Mouse (Mus musculus) erythroblast, embryonic 14.5 days (primary cell): ENCODE results near the gene Fzd4. TPM values are rescaled to one million over a fixed set of nuclear protein-coding genes. Genes with fewer than 3 reads are reported as not detected.

ENCODE experiments used
- H3K27me3 ChIP-seq: 2 replicates; pipeline ENCODE4 v1.6.1; 2012; ENCODE audit warnings: inconsistent platforms; ENCODE audit not compliant: control insufficient read depth
- H3K36me3 ChIP-seq: 2 replicates; pipeline ENCODE4 v1.6.1; 2012; ENCODE audit warnings: mild to moderate bottlenecking, inconsistent platforms; ENCODE audit not compliant: control insufficient read depth
- H3K4me1 ChIP-seq: 2 replicates; pipeline ENCODE4 v1.6.1; 2012; ENCODE audit warnings: inconsistent platforms; ENCODE audit not compliant: control insufficient read depth
- H3K4me3 ChIP-seq: replicated peaks from 2 replicates; pipeline ENCODE3; 2012; ENCODE audit warnings: moderate library complexity, mild to moderate bottlenecking, inconsistent platforms
- H3K9me3 ChIP-seq: 2 replicates; pipeline ENCODE4 v1.6.1; 2012; ENCODE audit warnings: low read length, inconsistent platforms, mixed read lengths; ENCODE audit not compliant: control insufficient read depth
- GATA1 ChIP-seq: IDR thresholded peaks from 2 replicates; pipeline ENCODE4 v1.6.1; 2012; ENCODE audit warnings: low read length, inconsistent platforms, mixed read lengths
- TAL1 ChIP-seq: IDR thresholded peaks from 3 replicates; pipeline ENCODE4 v1.6.1; 2012; ENCODE audit warnings: low read length, inconsistent platforms, mixed read lengths
- polyA plus RNA-seq: library from polyadenylated mRNA; stranded (reverse); fragments of >175 nt; gene quantifications from 2 replicates; pipeline ENCODE4 v1.2.3, GENCODE M21; 2012

The Fzd4 gene
- polyA plus RNA-seq, 1 experiment, result not detected

GRCm38 (mm10) chr7:89433193-89433892, 29.2 kb downstream of the Fzd4 start:
- no peaks in the 10 kb centered on the region for H3K36me3 ChIP-seq
- H3K4me3 ChIP-seq, result no peak overlapping the region
- no peaks in the 10 kb centered on the region for H3K9me3 ChIP-seq
- no peaks in the 10 kb centered on the region for H3K27me3 ChIP-seq
- H3K4me1 ChIP-seq, result no peaks in the 10 kb centered on the region
- no peak for TF ChIP-seq TAL1
- TF ChIP-seq GATA1, result no peak

- TF ChIP-seq TAL1, result no peak
- TF ChIP-seq GATA1, result no peak
- Histone ChIP-seq H3K4me3 (no peak overlapping the region), H3K27me3 (no peaks in the 10 kb centered on the region), H3K36me3 (no peaks in the 10 kb centered on the region), H3K9me3 (no peaks in the 10 kb centered on the region), H3K4me1 (no peaks in the 10 kb centered on the region)
Observed at GRCm38 (mm10) chr7:89433893-89434616, 29.9 kb downstream of the Fzd4 start.

- no peaks in the 10 kb centered on the region for H3K9me3 ChIP-seq
- no peaks in the 10 kb centered on the region for H3K36me3 ChIP-seq
- no peak for TF ChIP-seq TAL1
- TF ChIP-seq GATA1, result no peak
- H3K4me3 ChIP-seq, result no peak overlapping the region
- no peaks in the 10 kb centered on the region for H3K27me3 ChIP-seq
- no peaks in the 10 kb centered on the region for H3K4me1 ChIP-seq
Observed at GRCm38 (mm10) chr7:89436404-89436803, 32.2 kb downstream of the Fzd4 start.

DNA sequence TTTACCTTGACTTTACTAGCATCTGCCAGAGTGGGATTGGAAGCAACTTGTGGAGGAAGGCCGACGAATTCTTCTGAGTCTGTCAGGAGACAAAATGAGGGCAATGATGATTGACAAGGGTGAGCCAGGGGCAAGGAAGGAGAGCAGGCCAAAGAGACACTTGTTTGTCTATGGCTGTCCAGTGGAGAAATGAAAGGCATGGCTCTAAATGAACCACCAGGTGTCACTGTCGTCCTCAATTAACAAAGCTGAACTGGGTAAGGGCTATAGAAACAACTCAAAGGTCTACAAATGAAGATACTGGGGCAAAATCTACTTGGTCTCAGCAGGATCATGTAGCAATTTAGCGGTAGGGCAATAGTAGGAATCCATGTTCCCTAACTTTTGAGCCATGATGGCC, 33.4 kb downstream of the Fzd4 start:
- no peaks in the 10 kb centered on the region for H3K4me1 ChIP-seq
- H3K36me3 ChIP-seq, result no peaks in the 10 kb centered on the region
- TF ChIP-seq TAL1 (no peak), GATA1 (no peak)
- no peaks in the 10 kb centered on the region for H3K9me3 ChIP-seq
- H3K4me3 ChIP-seq, result no peak overlapping the region
- H3K27me3 ChIP-seq, result no peaks in the 10 kb centered on the region

- H3K36me3 ChIP-seq, result no peaks in the 10 kb centered on the region
- H3K4me1 ChIP-seq, result no peaks in the 10 kb centered on the region
- no peak overlapping the region for H3K4me3 ChIP-seq
- no peaks in the 10 kb centered on the region for H3K9me3 ChIP-seq
- TF ChIP-seq TAL1 (no peak), GATA1 (no peak)
- no peaks in the 10 kb centered on the region for H3K27me3 ChIP-seq
Observed at GRCm38 (mm10) chr7:89441291-89441690, 37.1 kb downstream of the Fzd4 start.

- H3K27me3 ChIP-seq, result no peaks in the 10 kb centered on the region
- TF ChIP-seq GATA1 (no peak), TAL1 (no peak)
- no peaks in the 10 kb centered on the region for H3K9me3 ChIP-seq
- no peaks in the 10 kb centered on the region for H3K4me1 ChIP-seq
- H3K4me3 ChIP-seq, result no peak overlapping the region
- no peaks in the 10 kb centered on the region for H3K36me3 ChIP-seq
Observed at GRCm38 (mm10) chr7:89442242-89442641, 38.1 kb downstream of the Fzd4 start.

DNA sequence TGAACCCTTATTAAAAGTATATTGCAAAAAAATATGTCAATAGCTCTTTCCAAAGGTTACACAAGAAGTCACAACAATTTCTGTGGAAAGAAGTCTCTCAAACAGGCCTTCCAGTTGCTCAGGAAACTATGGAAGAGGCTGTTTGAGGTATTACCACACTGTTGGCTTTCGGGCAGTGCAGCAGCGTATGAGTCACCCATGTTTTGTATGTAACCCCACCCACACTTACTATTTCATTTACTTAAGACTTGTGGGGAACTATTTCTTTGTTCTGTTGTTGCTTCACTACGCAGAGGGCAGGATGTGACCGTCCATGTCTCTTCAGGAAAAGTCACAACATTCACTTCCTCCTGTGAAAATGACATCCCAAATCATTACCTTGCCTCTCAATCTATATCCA, 41.0 kb downstream of the Fzd4 start:
- no peaks in the 10 kb centered on the region for H3K9me3 ChIP-seq
- H3K4me3 ChIP-seq, result no peak overlapping the region
- H3K36me3 ChIP-seq, result no peaks in the 10 kb centered on the region
- H3K27me3 ChIP-seq, result no peaks in the 10 kb centered on the region
- no peak for TF ChIP-seq GATA1
- no peak for TF ChIP-seq TAL1
- no peaks in the 10 kb centered on the region for H3K4me1 ChIP-seq

DNA sequence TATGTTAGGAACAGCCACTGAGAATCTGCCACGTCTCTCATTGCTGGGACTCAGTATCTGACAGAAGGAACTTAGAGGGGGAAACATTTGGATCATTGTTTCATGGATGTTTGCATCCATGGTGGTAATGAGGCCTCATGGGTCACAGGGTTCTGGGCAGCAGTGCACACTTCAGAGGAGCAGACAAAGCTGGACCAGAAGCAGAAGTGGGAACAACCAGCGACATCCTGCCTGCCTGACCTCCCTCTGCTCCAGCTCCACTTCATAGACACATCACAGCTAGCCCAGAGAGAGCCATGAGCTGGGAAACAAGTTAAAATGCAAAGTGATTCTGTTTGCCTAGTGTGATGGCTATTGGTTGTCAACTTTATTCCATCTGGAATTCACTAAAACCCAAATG, 46.2 kb downstream of the Fzd4 start:
- H3K4me1 ChIP-seq, result no peaks in the 10 kb centered on the region
- H3K9me3 ChIP-seq, result no peaks in the 10 kb centered on the region
- no peaks in the 10 kb centered on the region for H3K27me3 ChIP-seq
- no peak overlapping the region for H3K4me3 ChIP-seq
- H3K36me3 ChIP-seq, result no peaks in the 10 kb centered on the region
- TF ChIP-seq GATA1 (no peak), TAL1 (no peak)

DNA sequence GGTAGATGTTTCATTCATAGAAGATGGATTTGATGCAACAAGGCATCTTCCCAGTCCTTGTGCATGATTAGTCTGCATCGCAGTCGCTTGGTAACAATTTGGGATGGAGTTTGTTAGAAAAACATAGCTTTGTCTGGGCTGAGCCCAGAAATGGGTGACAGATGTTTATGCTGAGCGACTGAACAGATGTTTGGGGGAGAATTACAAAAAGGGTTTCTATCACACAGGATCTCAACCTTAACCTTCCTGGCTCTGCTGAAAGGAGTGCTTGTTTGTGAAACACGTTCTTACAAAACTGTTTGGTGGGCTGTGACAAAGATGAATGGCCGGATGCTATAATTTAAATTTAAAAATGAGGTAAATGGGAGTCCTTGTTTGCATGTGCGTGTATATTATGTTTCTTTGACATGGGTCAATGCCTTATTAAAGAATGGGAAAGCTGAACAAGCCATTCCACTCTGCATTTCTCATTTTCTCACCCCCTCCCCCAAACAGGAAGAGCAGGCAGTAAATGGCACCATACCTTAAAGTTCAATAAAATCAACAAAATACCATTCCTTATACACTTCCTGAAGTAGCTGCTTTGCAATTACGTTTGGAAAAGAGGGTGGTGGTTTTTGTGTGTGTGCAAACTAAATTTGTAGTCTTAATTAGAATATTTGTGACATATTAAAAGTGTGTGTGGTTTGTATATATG, 52.4 kb downstream of the Fzd4 start:
- Histone ChIP-seq H3K4me3 (no peak overlapping the region), H3K27me3 (no peaks in the 10 kb centered on the region), H3K4me1 (no peaks in the 10 kb centered on the region), H3K9me3 (no peaks in the 10 kb centered on the region), H3K36me3 (no peaks in the 10 kb centered on the region)
- TF ChIP-seq GATA1 (no peak), TAL1 (no peak)
